Mouse (Mus musculus): ENCODE results near the gene Npb.

DNA sequence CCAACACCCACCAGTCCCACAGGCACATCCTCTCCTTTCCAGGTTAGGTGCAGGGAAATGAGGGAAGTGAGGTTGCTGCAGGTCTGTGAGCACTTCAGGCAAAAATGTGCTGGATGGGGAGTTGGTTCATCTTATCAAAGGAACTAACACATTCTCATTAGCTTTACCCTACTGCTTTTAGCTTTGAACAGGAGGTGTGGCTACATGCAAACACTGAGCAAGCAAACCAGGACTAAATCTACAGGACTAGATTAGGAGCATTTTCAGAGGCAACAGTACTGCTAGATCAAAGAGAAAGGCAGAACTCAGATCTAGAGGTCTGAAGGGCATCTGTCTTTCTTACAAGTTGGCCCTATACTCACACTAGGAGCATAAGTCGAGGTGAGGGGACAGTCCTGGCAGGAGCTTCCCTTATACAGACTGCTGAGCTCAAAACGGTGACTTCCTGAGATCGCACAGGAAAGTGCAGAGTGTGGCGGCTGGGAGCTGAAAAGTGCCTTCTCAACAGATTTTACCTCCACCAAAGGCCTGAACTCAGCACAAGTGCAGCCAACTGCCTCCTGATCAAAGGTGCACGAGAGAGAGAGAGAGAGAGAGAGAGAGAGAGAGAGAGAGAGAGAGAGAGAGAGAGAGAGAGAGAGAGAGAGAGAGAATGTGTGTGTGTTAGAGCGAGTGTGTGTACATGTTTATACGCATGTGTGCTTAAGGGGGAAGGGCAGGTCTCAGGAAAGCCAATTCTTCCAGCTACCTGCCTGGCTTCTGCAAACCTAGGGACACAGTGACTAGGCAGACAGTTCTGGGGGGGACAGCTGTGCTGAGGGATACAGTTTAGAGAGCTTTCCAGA lies 22.8 kb downstream of the Npb start:
- TF ChIP-seq POLR2A (IDR thresholded peaks at IDR 0.05; ENCODE audit: insufficient read depth, low read length) (no peak), CTCF (IDR thresholded peaks at IDR 0.05; ENCODE audit: low read depth, low read length) (no peak)
